Mouse (Mus musculus): ENCODE measurements around the gene Smyd1. TPM values are rescaled to one million over a fixed set of nuclear protein-coding genes. Genes with fewer than 3 reads are reported as not detected.
"Not testable (repeated sequence)": the region's sequence is repeated elsewhere in the genome, so short reads cannot be mapped to it uniquely, and the experiment has no call there.

The Smyd1 gene
- 1 to 10 TPM; 1.4 to 4.0 TPM for total RNA-seq (2021)
- long read RNA-seq, experiment 1, partial matches to known transcripts = 0 of 1 reads
- long read RNA-seq, experiment 1, other reads (novel, unspliced or antisense) = 0 of 1 reads
- long read RNA-seq, experiment 2, partial matches to known transcripts = 0 of 1 reads
- long read RNA-seq, experiment 2, other reads (novel, unspliced or antisense) = 1 of 1 reads

- no peak for DNase-seq (ENCODE audit: low spot score in 2 of 2)
Measured at GRCm38 (mm10) chr6:71321826-71322283, at the start of gene Smyd1. TSS of gene Smyd1 (minus strand) at chr6:71322233.

GRCm38 (mm10) chr6:71371085-71371605 is 49.1 kb upstream of the Smyd1 start:
- DNase-seq (ENCODE audit: low spot score in 2 of 2) = no peak

- DNase-seq (ENCODE audit: low spot score in 2 of 2) = no peak
Measured at GRCm38 (mm10) chr6:71369416-71369815, 47.4 kb upstream of the Smyd1 start.

GRCm38 (mm10) chr6:71363995-71364394 is 42.0 kb upstream of the Smyd1 start:
- DNase-seq (ENCODE audit: low spot score in 2 of 2) = no peak

- no peak for DNase-seq (ENCODE audit: low spot score in 2 of 2)
Measured at GRCm38 (mm10) chr6:71361156-71361670, 39.2 kb upstream of the Smyd1 start.

GRCm38 (mm10) chr6:71360751-71361150 is 38.7 kb upstream of the Smyd1 start:
- no peak for DNase-seq (ENCODE audit: low spot score in 2 of 2)

- no peak for DNase-seq (ENCODE audit: low spot score in 2 of 2)
Measured at GRCm38 (mm10) chr6:71360221-71360620, 38.2 kb upstream of the Smyd1 start.

- no peak for DNase-seq (ENCODE audit: low spot score in 2 of 2)
Measured at GRCm38 (mm10) chr6:71357493-71357892, 35.5 kb upstream of the Smyd1 start.

GRCm38 (mm10) chr6:71353722-71354121 is 31.7 kb upstream of the Smyd1 start:
- no peak for DNase-seq (ENCODE audit: low spot score in 2 of 2)

- no peak for DNase-seq (ENCODE audit: low spot score in 2 of 2)
Measured at GRCm38 (mm10) chr6:71352866-71353427, 30.9 kb upstream of the Smyd1 start.

- DNase-seq (ENCODE audit: low spot score in 2 of 2) = no peak
Measured at GRCm38 (mm10) chr6:71352201-71352600, 30.2 kb upstream of the Smyd1 start.

GRCm38 (mm10) chr6:71351201-71351600 is 29.2 kb upstream of the Smyd1 start:
- no peak for DNase-seq (ENCODE audit: low spot score in 2 of 2)

- no peak for DNase-seq (ENCODE audit: low spot score in 2 of 2)
Measured at GRCm38 (mm10) chr6:71348006-71348405, 26.0 kb upstream of the Smyd1 start.

GRCm38 (mm10) chr6:71341179-71341578 is 19.1 kb upstream of the Smyd1 start:
- DNase-seq (ENCODE audit: low spot score in 2 of 2) = no peak

- DNase-seq (ENCODE audit: low spot score in 2 of 2) = no peak
Measured at GRCm38 (mm10) chr6:71339351-71339750, 17.3 kb upstream of the Smyd1 start.

GRCm38 (mm10) chr6:71338941-71339340 is 16.9 kb upstream of the Smyd1 start:
- DNase-seq (ENCODE audit: low spot score in 2 of 2) = no peak

- no peak for DNase-seq (ENCODE audit: low spot score in 2 of 2)
Measured at GRCm38 (mm10) chr6:71337666-71338065, 15.6 kb upstream of the Smyd1 start.

- DNase-seq (ENCODE audit: low spot score in 2 of 2) = no peak
Measured at GRCm38 (mm10) chr6:71333578-71334273, 11.7 kb upstream of the Smyd1 start.

- DNase-seq (ENCODE audit: low spot score in 2 of 2) = no peak
Measured at GRCm38 (mm10) chr6:71333031-71333430, 11.0 kb upstream of the Smyd1 start.

GRCm38 (mm10) chr6:71332236-71332965 is 10.4 kb upstream of the Smyd1 start:
- DNase-seq (ENCODE audit: low spot score in 2 of 2) = no peak

- DNase-seq (ENCODE audit: low spot score in 2 of 2) = not testable (repeated sequence)
Measured at GRCm38 (mm10) chr6:71331491-71331890, 9.5 kb upstream of the Smyd1 start.
